Mouse (Mus musculus): ENCODE data around the gene Ccl25.

Ccl25 gene

GRCm38 (mm10) chr8:4324983-4325750 lies at the start of gene Ccl25, which contains the start of gene Elavl1:
Ccl25 (plus strand) TSS chr8:4325210.
Elavl1 (minus strand) TSS chr8:4325413.
- DNase-seq: peak; percentile 98

DNA sequence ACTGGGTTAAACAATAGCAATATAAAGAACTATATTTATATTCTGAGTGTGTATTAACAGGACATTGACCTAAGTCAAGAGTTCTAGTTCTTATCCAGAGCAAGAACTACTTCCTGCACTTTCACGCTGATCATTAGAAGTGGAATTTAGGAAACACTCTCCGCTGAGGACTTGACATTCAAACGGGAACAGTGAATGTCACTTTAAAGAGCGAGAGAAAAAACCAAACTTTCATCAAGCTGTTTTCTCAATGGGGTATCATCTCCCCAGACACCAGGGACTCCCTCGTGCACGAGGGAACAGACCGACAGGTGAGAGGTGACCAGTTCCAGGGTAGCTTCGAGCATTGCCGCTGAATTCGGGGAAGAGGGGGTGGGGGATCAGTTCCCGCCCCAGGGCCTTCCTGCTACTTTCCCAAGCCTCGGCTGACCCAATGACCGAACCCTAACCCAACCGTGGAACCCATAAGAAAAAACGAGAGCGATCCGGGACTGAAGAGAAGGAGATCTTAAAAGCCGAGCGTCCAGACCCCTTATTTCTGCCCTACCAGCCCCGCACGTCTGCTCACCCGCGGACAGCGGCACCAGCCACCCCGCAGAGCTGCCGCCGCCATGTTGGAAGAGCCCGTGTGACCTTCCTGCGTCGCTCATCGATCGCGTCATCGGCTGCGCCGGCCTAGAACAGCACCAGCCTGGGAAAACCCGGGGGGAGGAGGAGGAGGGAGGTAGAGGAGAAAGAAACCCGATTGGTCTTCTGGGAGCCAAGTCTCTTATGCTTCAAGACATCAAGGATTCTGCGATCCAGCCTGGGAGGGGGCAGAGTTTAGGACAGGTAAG lies 49.5 kb upstream of the Ccl25 start, which contains the start of gene Timm44:
Gene Timm44 (minus strand): TSS at position 639 of the 836 bp plus-strand sequence.
- peak; percentile 97 to 99 for DNase-seq

GRCm38 (mm10) chr8:4276111-4276465 lies 48.9 kb upstream of the Ccl25 start:
- no peak for DNase-seq

DNA sequence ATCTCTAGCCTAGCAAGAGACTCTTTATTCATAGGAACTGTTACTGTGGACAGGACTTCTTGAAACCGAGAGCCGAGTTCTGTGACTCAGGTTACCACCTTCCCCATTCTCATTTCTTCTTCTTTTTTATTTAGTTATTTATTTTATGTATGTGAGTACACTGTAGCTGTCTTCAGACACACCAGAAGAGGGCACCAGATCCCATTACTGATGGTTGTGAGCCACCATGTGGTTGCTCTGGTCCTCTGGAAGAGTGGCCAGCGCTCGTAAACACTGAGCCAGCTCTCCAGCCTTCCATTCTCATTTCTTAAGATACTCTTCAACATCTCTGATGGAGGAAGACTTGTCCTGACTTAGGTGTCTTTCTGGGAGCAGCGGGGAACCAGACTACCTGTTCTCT lies 32.3 kb upstream of the Ccl25 start:
- no peak for DNase-seq

DNA sequence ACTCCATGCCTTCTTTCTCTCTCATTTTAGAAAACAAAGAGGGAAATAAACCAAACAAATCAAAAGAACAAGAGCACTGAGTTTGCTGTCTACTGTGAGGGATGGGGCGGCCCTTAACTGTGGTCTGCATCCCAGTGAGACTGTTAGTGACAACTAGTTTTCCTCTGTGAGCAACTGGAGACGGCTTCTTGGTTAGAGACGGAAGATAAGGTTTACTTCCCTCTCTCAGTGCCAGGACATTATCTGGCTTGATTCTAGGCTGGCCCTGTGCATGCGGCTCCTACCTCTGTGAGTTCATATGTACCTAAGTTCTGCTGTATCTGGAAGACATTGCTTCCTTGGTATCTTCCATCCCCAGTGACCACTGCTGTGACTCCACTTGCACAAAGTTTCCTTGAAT lies 27.2 kb upstream of the Ccl25 start:
- DNase-seq: no peak

- no peak for DNase-seq
Measured at GRCm38 (mm10) chr8:4304124-4304547, 20.9 kb upstream of the Ccl25 start.

DNA sequence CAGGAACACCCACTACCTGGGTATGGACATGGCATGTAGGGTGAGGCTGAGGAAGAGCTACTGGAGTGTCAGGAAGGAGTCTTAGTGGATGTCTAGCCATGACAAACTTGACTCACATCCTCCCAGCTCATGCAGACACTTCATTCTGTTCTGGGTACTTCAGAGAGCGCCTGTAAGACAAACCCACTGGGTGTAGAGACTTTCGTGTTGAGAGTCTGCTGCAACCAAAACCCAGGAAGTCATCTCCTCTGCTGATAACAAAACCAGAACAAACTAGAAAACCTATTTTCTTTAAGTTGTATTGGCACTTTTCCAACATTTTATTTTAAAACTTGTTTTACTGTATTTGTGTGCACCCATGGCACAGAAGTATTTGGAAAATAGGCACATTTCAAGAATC lies 19.2 kb upstream of the Ccl25 start:
- DNase-seq: no peak

GRCm38 (mm10) chr8:4312104-4312503 lies 12.9 kb upstream of the Ccl25 start:
- no peak for DNase-seq

- no peak for DNase-seq
Measured at GRCm38 (mm10) chr8:4313254-4314124, 11.5 kb upstream of the Ccl25 start.

DNA sequence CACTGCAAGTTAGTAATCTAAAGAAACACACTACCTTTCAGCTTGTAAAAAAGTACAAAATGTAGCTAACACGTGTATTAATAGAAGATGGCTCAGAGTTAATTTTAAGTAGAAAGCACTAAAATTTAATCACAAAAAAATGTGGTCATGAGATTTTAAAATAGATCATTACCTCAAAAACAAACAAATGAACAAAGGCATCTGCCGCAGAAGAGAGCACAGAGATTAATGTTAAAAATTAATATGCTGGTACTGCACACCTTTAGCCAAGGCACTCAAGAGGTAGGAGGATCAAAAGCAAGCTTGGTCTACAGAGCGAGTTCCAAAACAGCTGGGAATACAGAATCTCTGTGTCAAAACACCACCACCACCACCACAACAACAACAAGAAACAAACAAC lies 10.2 kb upstream of the Ccl25 start:
- DNase-seq: no peak

DNA sequence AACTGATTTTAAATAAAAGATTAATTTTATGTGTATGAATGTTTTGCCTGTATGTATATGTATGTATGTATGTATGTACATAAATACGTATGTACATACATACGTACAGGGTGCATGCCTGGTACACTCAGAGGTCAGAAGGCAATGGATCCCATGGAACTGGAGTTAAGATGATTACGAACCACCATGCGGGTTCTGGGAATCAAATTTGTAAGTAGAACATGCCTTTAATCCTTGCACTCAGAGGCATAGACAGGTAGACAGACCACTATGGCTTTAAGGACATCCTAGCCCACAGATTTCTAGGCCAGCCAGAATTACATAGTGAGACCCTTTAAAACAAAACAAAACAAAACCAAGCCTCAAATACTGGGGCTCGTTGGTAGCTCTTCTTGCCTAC lies 6.9 kb upstream of the Ccl25 start:
- DNase-seq: no peak

- peak in 1 of 2 experiments; percentile 39 for DNase-seq
Measured at GRCm38 (mm10) chr8:4318796-4319572, 6.0 kb upstream of the Ccl25 start.

GRCm38 (mm10) chr8:4319573-4319872 lies 5.5 kb upstream of the Ccl25 start:
- DNase-seq: no peak

GRCm38 (mm10) chr8:4320404-4320803 lies 4.6 kb upstream of the Ccl25 start:
- no peak for DNase-seq

DNA sequence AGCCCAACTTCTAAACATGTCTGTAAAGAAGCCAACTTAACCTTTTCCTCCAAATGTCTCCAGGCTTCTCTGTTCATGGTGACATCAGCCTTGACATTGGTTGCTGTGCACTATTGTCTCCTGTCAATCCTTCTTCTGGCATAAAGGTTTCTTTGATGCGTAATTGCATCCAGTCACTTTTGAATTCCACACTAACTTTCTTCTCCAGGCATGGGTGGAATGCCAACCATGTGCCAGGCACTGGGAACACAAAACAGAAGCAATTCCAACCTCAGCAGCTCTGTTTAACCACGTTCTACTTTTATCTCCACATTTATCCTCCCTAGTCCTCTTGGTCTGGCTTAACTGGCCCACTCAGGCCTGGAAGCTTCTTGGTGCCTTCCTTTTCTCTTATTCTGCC lies 4.0 kb upstream of the Ccl25 start:
- no peak for DNase-seq

DNA sequence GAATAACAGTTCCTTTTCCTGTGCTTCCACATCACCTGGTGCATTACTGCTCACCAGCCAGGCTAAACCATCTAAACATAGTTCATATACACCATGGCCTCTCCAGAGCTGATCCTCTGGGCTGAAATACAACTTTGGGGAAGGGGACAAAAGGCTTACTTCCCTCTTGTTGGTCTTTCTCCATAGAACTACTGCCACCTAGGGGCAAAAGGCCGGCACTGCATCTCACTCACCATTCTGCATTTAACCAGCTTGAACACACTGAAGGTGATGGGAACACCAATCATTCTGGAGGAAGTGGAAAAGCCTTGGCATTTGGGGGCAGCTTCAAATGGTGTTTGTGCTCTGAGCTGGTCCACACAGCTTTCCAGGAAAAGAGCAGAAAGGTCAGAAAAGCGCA lies 2.5 kb upstream of the Ccl25 start:
- peak; percentile 84 to 90 for DNase-seq

- no peak for DNase-seq
Measured at GRCm38 (mm10) chr8:4323917-4324316, 1.1 kb upstream of the Ccl25 start.

DNA sequence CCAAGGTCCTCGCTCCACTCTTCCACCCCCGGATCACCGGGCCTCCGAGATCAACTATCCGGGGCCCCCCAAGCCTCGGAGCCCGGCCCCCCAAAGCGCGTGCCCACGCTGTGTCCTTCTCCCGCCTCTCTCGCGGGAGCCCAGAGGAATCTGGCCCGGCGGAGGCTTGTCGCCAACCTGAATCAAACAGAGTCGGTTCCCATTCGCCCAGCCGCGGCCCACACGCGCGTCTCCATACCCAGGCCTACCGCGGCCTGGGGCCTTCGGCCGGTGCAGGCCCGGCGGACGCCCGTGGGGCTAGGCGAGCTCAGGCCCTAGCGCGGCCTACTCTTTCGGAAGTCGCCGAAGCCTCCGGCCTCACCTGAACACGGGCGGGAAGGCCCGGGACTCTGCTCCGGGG lies 485 bp upstream of the Ccl25 start:
- DNase-seq: peak in 1 of 2 experiments; percentile 47

DNA sequence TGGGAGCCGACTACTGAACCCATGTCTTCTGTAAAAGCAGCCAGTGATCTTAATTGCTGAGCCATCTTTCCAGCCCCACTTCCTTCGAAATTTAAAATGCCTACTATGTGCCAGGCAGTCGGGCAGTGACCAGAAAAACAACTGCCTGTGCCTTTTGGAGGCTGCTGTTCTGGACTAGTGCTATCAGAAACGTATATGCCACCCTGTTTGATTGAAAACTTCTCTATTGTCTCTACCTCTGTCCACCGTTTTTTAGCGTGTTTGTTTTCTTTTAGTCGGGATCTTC lies 684 bp downstream of the Ccl25 start:
- DNase-seq: no peak

GRCm38 (mm10) chr8:4329000-4329399 lies 4.0 kb downstream of the Ccl25 start:
- DNase-seq: peak in 1 of 2 experiments; percentile 16

DNA sequence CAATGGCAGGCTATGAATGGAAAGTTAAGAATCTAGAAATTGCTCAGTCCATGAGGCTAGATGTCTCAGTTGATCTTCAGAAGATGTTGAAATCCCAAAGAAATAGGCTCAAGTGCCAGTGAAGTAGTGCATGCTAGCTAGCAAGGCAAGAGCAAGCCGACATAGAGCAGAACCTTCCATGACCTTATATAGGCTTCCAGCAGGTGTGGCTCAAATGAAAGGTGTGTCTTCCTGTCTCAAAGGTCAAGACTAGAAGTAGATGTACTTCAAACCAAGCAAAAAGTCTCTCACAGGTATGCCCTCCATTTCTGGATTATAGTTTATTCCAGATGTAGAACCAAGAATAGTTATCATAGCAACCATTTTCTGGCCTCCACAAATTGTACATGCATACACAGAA lies 9.0 kb downstream of the Ccl25 start:
- no peak for DNase-seq

DNA sequence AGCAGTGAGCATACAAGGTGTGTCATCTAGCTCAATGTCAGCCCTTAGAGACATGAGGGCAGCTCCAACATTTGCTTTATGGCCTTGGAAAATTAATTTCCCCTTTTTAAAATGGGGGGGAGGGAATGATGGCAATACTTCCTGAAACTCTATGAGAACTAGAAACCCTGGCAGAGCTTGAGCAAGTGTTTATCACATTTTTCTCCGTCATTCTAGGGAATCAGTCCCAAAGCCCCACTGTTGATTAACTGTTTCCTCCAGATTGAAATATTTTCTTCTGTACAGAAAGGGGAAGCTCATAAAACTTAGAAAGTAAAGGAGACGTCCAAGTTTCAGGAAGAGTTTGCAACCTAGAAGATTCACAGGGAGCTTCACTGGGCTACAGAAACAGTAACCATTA lies 10.7 kb downstream of the Ccl25 start:
- DNase-seq: no peak

DNA sequence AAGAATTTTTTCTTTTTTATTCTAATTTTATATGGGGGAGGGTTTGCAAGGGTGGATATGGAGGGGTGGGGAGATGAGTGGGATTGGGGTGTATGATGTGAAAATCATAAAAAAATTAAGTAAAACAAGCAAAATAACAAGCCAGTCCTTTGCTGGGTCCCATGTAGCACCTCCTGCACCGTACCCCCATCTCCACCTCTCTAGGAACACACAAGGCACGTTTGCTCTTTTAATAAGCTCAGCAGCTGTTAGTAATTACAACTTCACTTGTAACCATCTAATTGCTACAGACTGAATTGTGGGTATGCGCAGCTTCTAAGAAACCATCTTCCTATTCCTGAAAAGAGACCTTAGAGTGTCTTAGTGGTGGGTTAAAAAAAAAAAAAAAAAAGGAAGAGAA lies 15.2 kb downstream of the Ccl25 start:
- DNase-seq: no peak

Data from kidney, postnatal 25 days (tissue).